Mouse (Mus musculus): ENCODE results near the gene Fgf4. TPM values are rescaled to one million over a fixed set of nuclear protein-coding genes. Genes with fewer than 3 reads are reported as not detected.
A peak's percentile ranks its signal among the peaks of the same experiment; 100 is the strongest.

The Fgf4 gene
- not detected in 2 replicates for polyA plus RNA-seq (2016; fragmentation: Nextera tagmentation; extraction: Ambion mirVana)

GRCm38 (mm10) chr7:144847067-144847466 lies at the start of gene Fgf4:
Gene Fgf4 (plus strand): TSS chr7:144847367.
- Histone ChIP-seq H3K27me3 (ENCODE audit: poor library complexity, severe bottlenecking) (peaks cover 70% of the 10 kb centered on the region), H3K4me3 (no peak within 1 kb of the TSS), H3K36me3 (replicated peaks) (no peaks in the 10 kb centered on the region), H3K4me1 (no peaks in the 10 kb centered on the region), H3K9me3 (no peaks in the 10 kb centered on the region), H3K27ac (no peak within 1 kb of the TSS)
- no peak for DNase-seq (ENCODE audit: extremely low spot score, low spot score)

- peaks cover 93% of the 10 kb centered on the region for H3K27me3 ChIP-seq (ENCODE audit: poor library complexity, severe bottlenecking)
- no peak overlapping the region for H3K4me3 ChIP-seq
- 40% methylated on average over 1 of the region's 1 CpGs for WGBS
- no peaks in the 10 kb centered on the region for H3K36me3 ChIP-seq (replicated peaks)
- no peaks in the 10 kb centered on the region for H3K9me3 ChIP-seq
- peaks cover 29% of the 10 kb centered on the region for H3K4me1 ChIP-seq
- H3K27ac ChIP-seq, result peak overlapping the region; percentile 5; the same call in 1 of the 2 replicates
- DNase-seq (ENCODE audit: extremely low spot score, low spot score), result peak; percentile 37
Measured at GRCm38 (mm10) chr7:144798471-144798870, 48.7 kb upstream of the Fgf4 start.

GRCm38 (mm10) chr7:144807036-144807435 lies 40.1 kb upstream of the Fgf4 start:
- Histone ChIP-seq H3K9me3 (no peaks in the 10 kb centered on the region), H3K4me1 (peaks cover 22% of the 10 kb centered on the region), H3K27me3 (ENCODE audit: poor library complexity, severe bottlenecking) (peaks cover 42% of the 10 kb centered on the region), H3K27ac (peak overlapping the region; percentile 16; the same call in 1 of the 2 replicates), H3K36me3 (replicated peaks) (no peaks in the 10 kb centered on the region), H3K4me3 (no peak overlapping the region)
- 69% methylated on average over 6 of the region's 6 CpGs for WGBS
- DNase-seq (ENCODE audit: extremely low spot score, low spot score), result no peak

GRCm38 (mm10) chr7:144807976-144808577 lies 39.1 kb upstream of the Fgf4 start:
- no peak overlapping the region for H3K4me3 ChIP-seq
- peaks cover 32% of the 10 kb centered on the region for H3K27me3 ChIP-seq (ENCODE audit: poor library complexity, severe bottlenecking)
- H3K27ac ChIP-seq, result no peak overlapping the region
- H3K4me1 ChIP-seq, result peaks cover 22% of the 10 kb centered on the region
- 79% methylated on average over 4 of the region's 4 CpGs for WGBS
- H3K36me3 ChIP-seq (replicated peaks), result no peaks in the 10 kb centered on the region
- H3K9me3 ChIP-seq, result no peaks in the 10 kb centered on the region
- DNase-seq (ENCODE audit: extremely low spot score, low spot score), result no peak

- no peaks in the 10 kb centered on the region for H3K36me3 ChIP-seq (replicated peaks)
- no peak overlapping the region for H3K4me3 ChIP-seq
- peak overlapping the region; percentile 16; the same call in 1 of the 2 replicates for H3K27ac ChIP-seq
- 53% methylated on average over 4 of the region's 4 CpGs for WGBS
- H3K27me3 ChIP-seq (ENCODE audit: poor library complexity, severe bottlenecking), result peaks cover 23% of the 10 kb centered on the region; the same call in 1 of the 2 replicates
- H3K9me3 ChIP-seq, result no peaks in the 10 kb centered on the region
- DNase-seq (ENCODE audit: extremely low spot score, low spot score), result no peak
- peaks cover 38% of the 10 kb centered on the region for H3K4me1 ChIP-seq
Measured at GRCm38 (mm10) chr7:144811521-144811920, 35.6 kb upstream of the Fgf4 start.

GRCm38 (mm10) chr7:144821901-144822300 lies 25.3 kb upstream of the Fgf4 start:
- Histone ChIP-seq H3K27me3 (ENCODE audit: poor library complexity, severe bottlenecking) (peaks cover 49% of the 10 kb centered on the region), H3K4me1 (peaks cover 29% of the 10 kb centered on the region), H3K27ac (no peak overlapping the region), H3K9me3 (peaks cover 8% of the 10 kb centered on the region), H3K4me3 (no peak overlapping the region), H3K36me3 (replicated peaks) (no peaks in the 10 kb centered on the region)
- DNase-seq (ENCODE audit: extremely low spot score, low spot score), result no peak
- 44% methylated on average over 7 of the region's 7 CpGs for WGBS

GRCm38 (mm10) chr7:144823988-144824387 lies 23.2 kb upstream of the Fgf4 start:
- Histone ChIP-seq H3K9me3 (no peaks in the 10 kb centered on the region), H3K4me3 (no peak overlapping the region), H3K36me3 (replicated peaks) (no peaks in the 10 kb centered on the region), H3K27me3 (ENCODE audit: poor library complexity, severe bottlenecking) (peaks cover 68% of the 10 kb centered on the region), H3K27ac (peak overlapping the region; percentile 20), H3K4me1 (peaks cover 39% of the 10 kb centered on the region)
- WGBS, result 93% methylated on average over 2 of the region's 2 CpGs
- DNase-seq (ENCODE audit: extremely low spot score, low spot score), result no peak

- 56% methylated on average over 11 of the region's 11 CpGs for WGBS
- H3K27me3 ChIP-seq (ENCODE audit: poor library complexity, severe bottlenecking), result peaks cover 92% of the 10 kb centered on the region
Measured at GRCm38 (mm10) chr7:144828369-144828768, 18.8 kb upstream of the Fgf4 start.

GRCm38 (mm10) chr7:144837891-144838488 lies 9.2 kb upstream of the Fgf4 start, which contains the start of gene Fgf3:
Gene Fgf3 (plus strand): TSS chr7:144838083.
- DNase-seq (ENCODE audit: extremely low spot score, low spot score), result no peak
- peaks cover 25% of the 10 kb centered on the region for H3K4me1 ChIP-seq
- no peaks in the 10 kb centered on the region for H3K36me3 ChIP-seq (replicated peaks)
- no peaks in the 10 kb centered on the region for H3K9me3 ChIP-seq
- H3K4me3 ChIP-seq, result peak within 1 kb of the TSS; percentile 45
- peaks cover 99% of the 10 kb centered on the region for H3K27me3 ChIP-seq (ENCODE audit: poor library complexity, severe bottlenecking)
- 1% methylated on average over 43 of the region's 43 CpGs for WGBS
- peak within 1 kb of the TSS; percentile 2; the same call in 1 of the 2 replicates for H3K27ac ChIP-seq

More at GRCm38 (mm10) chr7:144828369-144828768, 18.8 kb upstream of the Fgf4 start:
- no peak for DNase-seq (ENCODE audit: extremely low spot score, low spot score)
- Histone ChIP-seq H3K4me3 (no peak overlapping the region), H3K27ac (no peak overlapping the region), H3K36me3 (replicated peaks) (no peaks in the 10 kb centered on the region), H3K9me3 (no peaks in the 10 kb centered on the region), H3K4me1 (peaks cover 35% of the 10 kb centered on the region)

GRCm38 (mm10) chr7:144838522-144839503 lies 8.4 kb upstream of the Fgf4 start:
- peak; percentile 50 for DNase-seq (ENCODE audit: extremely low spot score, low spot score)
- Histone ChIP-seq H3K27me3 (ENCODE audit: poor library complexity, severe bottlenecking) (peaks cover 99% of the 10 kb centered on the region), H3K4me3 (peak overlapping the region; percentile 45), H3K27ac (peak overlapping the region; percentile 2; the same call in 1 of the 2 replicates), H3K4me1 (peaks cover 22% of the 10 kb centered on the region), H3K9me3 (no peaks in the 10 kb centered on the region), H3K36me3 (replicated peaks) (no peaks in the 10 kb centered on the region)
- under 1% methylated on average over 94 of the region's 94 CpGs for WGBS

- no peak for DNase-seq (ENCODE audit: extremely low spot score, low spot score)
- H3K4me3 ChIP-seq, result no peak overlapping the region
- H3K27ac ChIP-seq, result no peak overlapping the region
- no peaks in the 10 kb centered on the region for H3K4me1 ChIP-seq
- H3K9me3 ChIP-seq, result no peaks in the 10 kb centered on the region
- 34% methylated on average over 4 of the region's 4 CpGs for WGBS
- no peaks in the 10 kb centered on the region for H3K36me3 ChIP-seq (replicated peaks)
- peaks cover 72% of the 10 kb centered on the region for H3K27me3 ChIP-seq (ENCODE audit: poor library complexity, severe bottlenecking)
Measured at GRCm38 (mm10) chr7:144846158-144846557, 1.0 kb upstream of the Fgf4 start.

GRCm38 (mm10) chr7:144851321-144851720 lies 4.2 kb downstream of the Fgf4 start:
- Histone ChIP-seq H3K27ac (no peak overlapping the region), H3K27me3 (ENCODE audit: poor library complexity, severe bottlenecking) (peaks cover 58% of the 10 kb centered on the region), H3K4me1 (no peaks in the 10 kb centered on the region), H3K9me3 (no peaks in the 10 kb centered on the region), H3K36me3 (replicated peaks) (no peaks in the 10 kb centered on the region), H3K4me3 (no peak overlapping the region)
- WGBS, result 51% methylated on average over 3 of the region's 3 CpGs
- no peak for DNase-seq (ENCODE audit: extremely low spot score, low spot score)
